Mouse (Mus musculus) lung, postnatal 25 days (tissue): ENCODE measurements around the gene Lgals12.

Experiments used
- DNase-seq: peaks from one replicate; pipeline ENCODE4 v3.0.0; 2022; ENCODE audit warnings: low spot score

Lgals12 gene

DNA sequence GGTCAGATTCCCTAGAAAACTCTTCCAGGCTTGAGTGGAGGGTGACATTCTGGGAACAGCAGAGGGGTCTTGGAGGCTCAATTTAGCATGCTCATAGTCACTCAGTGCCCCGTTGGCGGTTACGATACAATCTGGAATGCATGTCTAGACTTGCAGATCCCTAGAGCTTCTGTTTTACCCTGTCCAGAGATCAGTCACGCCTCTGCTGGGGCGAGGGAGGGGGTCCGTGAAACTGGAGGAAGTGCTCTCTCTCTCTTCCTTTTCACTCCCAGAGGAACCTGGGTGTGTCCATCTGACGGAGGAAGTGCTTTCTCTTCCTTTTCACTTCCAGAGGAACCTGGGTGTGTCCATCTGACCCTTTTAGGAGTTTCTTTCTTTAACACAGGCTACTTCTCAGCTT, 23.9 kb downstream of the Lgals12 start:
- no peak for DNase-seq

DNA sequence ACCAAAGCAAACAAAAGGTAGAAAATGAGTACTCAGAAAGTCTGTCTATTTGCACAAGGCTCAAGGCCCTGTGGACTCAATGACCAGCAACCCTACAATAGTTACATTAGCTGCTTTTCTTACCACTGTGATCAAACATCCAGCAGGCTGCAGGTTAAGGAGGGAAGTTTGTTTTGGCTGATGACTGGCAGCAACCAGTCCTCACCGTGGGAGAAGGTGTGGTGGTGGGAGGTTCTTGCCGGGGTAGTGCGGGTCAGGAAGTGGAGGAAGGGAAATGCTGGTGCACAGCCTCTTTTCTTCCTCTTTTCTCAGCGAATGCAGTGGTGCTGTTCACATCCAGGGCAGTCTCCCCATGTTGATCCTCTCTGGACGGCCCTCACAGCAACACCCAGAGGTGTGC, 26.0 kb downstream of the Lgals12 start:
- DNase-seq, result peak; percentile 55

DNA sequence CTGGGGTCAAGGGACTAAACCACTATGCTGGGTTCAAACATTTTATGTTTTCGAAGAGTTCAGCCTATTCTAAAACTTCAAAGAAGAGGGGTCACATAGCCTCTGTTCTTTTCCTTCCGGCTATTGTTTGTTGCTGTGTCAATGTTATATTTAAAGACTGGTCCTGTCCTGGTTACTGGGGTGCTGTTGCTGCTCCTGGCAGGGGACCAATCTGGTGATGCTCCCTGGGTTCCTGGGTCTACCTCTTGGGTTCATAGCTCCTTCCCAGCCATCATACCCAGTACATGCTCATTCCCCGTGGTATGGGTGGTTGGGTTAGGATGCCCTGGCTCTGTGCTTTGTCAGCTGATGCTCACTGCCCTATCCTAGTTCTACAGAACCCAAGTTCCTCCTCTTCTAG, 29.3 kb downstream of the Lgals12 start:
- no peak for DNase-seq

DNA sequence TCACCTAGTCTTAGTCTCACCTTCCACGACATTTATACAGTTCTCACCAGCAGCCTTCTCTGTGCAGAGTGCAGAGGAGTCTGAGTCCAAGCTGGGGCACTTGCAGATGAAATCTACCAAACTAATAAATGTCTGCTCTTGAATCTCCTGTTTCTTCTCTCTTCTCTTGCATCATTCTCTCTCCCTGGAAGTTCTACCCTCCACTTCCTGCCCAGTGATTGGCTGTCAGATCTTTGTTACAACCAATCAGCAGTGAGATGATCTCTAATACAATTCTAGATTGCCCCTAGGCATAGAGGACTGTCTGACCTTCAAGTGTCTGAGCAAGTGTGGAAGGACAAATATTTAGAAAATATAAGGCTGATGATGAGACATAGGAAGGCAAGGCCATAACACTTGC, 30.8 kb downstream of the Lgals12 start:
- no peak for DNase-seq

DNA sequence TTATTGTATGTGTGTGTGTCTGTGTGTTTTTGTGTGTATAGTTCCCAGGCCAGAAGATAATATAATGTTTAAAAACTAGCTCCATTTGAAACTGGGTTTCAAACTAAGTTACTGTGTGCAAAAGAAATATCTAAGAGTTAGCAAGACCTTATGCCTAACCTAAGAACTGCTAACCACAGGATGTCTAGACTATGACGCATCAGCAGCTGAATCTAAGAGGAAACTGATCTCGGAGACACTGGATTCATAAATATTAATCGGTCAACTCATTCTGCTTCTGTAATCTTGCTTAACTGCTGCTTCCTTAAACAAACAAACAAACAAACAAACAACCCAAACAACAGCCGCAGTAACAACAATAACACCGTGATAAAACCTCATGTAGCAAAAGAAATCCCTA, 37.3 kb downstream of the Lgals12 start:
- DNase-seq, result no peak

DNA sequence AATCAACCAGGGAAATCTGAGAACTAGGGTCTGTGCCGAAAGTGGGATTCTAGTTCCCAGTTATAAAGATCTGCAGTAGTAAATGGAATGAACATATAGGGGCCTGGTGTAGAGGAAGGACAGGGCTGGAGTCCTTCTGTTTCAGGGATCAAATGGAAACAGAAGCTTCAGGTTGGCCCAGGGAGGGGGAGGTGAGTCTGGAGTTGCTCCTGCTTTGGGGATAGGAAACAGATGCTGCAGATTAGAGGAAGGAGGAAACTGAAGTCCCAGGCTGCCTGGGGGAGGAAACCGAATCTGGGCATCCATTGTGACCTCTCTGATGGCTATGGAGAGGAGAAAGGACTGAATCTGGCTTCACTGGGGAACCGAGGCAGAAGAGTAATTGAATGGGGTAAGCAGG, 38.6 kb downstream of the Lgals12 start:
- DNase-seq, result no peak

DNA sequence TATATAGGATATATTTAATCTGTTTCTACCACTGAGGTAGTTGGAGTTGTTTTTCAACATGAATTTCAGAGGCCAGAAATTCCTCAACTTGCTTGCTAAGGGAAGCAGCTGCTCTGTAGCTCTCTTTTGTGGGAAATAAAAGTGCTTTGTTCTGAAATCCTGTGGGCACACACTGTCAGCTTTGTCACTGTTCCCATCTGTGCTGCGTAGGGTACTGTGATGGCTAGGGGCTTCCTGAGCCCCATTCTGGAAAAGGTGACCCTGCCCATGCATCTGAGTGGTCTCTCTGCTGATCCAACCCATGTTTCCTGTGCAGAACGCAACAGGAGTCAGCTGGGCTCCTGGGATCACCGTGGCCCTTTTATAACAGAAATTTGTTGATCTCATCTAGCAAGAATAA, 40.2 kb downstream of the Lgals12 start:
- DNase-seq, result no peak

DNA sequence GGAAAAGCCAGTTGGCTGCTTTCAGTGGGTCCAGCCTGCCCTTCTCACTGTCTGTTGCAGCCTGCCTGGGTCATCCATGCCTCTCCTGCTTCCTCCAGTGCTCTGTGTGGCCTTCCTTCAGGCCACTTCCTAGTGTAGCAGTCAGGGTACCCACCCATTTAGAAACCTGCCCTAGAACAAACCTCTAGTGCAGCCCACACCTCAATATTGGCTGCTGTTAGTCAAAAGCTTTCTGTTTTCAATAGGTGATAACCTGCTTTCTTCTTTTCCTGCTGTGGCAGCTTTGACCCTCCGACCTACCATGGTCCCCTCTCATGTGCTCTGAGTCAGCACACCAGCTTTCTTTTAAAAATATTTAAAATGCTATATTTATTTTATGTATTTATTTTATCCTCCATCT, 42.5 kb downstream of the Lgals12 start:
- no peak for DNase-seq

DNA sequence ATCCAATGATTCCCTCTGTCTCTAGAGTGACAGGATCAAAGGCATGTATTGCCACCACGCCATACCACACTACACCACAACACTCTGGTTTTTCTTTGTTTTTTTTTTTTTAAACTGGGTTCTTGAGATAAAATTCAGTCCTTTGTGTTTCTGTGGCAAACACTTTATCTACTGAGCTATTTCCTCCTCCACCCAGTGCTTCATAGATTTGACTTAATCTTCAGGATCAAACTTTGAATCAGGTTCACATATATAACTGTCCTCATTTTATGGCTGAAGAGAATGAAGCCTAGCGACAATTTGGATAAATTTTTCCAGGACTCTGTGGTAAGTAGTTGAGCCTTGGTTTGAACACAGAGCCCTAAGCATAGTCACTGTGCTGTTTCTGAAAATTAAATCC, 43.3 kb downstream of the Lgals12 start:
- no peak for DNase-seq

DNA sequence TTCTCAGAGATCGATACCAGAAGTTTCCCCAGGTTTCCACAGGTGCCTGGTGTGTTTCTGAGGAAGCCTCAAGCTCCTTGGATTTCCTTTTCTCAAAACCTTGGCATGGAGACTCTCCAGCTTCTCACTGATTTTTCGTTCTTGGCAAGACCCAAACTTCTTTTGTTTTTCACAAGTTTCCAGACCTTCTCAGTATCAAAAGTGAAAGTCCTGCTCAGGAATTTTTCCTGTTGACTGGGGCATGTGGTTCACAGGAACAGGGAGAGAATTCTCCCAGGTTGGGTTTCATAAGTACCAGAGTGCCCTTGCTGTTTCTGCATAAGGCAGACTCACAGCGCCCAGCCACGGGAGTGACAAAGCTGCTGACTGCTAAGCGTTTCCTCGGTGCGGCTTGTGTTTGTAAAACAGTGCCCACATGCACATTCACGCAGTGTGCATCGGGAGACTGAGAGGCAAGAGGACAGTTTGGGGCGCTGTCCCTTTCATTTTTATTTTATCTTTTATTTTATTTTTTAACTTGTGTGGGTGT, 44.3 kb downstream of the Lgals12 start:
- DNase-seq, result no peak

DNA sequence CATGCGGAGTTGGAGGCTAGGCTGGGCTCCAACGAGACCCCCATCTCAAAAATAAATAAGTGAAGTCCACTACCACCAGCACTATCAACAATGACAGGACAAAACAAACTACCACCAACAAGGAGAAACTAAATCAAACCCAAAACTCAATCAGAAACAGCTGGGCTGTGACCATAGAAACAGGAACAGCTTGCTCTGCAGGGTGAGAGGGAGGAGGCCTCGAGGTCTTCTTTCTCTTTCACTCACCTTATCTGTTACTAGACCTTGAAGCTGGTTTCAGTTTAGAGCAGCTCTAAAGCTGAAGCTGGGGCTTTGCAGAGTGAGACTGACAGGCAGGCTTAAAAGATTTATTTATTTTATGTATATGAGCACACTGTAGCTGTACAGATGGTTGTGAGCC, 45.5 kb downstream of the Lgals12 start:
- DNase-seq, result no peak

DNA sequence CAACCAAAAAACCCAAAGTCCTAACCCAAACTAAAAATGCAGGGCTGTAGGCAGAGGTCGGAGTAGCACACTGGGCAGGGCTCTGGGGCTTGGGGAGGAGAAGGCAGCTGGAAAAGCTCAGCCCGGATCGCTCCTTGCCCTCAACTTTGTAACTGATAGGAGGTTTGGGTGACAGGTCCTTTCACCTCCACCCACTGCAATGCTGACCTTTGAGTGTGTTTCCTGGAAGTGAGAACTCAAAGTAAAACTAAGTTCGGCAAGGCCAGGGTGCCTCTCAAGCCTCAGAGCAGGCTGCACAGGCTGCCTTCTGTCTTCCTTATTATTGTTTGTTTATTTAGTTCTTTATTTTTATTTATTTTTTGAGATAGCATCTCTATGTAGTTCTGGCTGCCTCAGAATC, 47.0 kb downstream of the Lgals12 start:
- no peak for DNase-seq

DNA sequence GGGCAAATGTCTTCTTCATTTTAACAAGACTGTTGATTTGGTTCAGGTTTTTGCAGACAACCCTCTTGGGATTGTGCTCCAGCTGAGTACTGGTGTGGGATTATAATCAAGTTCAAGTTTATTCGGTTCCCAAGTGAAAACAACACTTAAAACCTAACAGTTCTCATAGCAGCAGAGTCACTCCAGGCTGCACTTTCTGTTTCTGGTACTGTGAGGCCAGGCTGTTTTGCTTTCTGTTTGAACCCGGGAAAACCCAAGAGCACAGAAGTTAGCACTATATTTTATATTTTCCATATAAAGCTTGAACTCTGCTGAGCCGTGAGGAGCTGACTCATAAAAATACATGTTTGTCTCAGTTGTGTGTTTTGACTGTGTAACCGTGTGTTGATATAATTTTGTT, 48.3 kb downstream of the Lgals12 start:
- DNase-seq, result no peak

DNA sequence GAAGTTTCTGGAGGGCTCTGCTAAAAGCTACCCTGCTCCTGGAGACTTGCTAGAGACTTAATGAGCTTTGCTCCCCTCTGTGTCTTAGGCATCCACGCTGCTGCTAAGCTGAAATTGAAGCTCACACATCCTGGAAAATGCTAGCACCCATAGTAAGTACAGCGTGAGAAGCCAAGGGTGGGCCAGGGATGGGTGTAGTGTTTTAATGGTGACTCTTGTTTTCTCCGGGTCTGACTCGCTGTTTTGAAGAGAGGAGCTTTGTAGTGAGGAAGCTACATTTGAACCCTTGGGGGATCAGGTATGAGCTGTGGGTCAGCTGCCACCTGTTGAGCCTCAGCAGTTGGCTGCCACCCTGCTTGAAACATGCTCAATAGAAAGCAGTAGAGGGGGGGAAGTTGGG, 49.1 kb downstream of the Lgals12 start:
- no peak for DNase-seq

DNA sequence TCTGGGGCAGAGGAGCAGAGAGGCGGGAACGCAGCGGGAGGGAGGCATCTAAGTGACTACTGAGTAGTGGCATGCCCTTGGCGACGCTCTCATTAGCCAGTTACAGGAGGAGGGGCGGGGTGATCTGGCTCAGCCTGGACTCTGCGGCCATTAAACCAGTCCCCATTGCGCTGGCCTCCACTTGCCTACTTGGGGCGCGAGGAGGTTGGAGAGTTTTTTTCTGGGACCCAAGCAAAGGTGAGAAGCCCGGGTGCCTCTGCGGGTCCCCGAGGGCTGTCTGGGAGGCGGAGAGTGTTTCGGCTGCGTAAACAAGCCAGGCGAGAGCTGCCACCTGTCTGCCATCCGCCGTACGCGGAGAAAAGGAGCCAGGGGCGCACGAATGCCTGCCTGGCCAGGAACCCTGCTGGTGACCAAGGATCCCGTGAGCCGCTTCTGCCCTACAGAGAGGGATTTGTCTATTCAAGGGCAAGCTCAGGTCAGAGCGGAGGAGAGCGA, 49.6 kb downstream of the Lgals12 start, which contains the start of gene Pla2g16:
Gene Pla2g16 (plus strand): TSS at position 132 of the 495 bp plus-strand sequence.
- DNase-seq, result peak; percentile 75

DNA sequence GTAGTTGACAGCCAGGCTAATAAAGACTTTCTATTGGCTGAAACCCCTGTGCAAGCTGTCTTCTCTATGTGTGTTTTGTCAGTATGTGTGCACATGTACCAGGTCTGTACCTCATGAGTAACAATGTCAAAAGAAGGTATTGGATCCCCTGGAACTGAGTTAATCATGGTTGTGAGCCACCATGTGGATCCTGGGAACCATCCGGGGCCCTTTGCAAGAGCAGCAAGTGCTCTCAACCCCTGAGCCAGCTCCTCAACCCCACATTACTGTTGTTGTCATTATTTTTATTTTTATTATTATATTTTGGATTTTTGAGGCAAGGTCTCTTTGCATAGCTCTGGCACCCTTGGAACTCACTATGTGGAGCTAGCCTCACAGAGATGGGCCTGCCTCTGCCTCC, 50.4 kb downstream of the Lgals12 start:
- no peak for DNase-seq

DNA sequence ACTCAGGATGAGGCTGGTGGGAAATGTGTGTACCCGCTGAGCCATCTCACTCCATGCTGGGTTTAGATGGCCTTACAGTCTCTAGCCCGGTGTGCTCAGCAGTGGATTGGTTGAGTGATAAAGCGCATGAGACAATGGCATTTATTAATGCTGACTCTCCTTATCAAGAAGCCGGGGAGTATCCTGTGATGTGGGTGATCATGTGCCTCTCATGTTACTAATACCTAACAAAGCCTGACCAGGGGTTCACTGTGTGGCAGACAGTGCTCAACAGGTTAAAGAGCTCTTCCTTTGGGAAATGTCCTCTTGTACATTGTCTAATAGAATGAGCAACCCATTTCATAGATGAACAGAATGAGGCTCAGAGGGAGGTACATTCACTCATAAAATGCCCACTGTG, 52.1 kb downstream of the Lgals12 start:
- DNase-seq, result no peak

DNA sequence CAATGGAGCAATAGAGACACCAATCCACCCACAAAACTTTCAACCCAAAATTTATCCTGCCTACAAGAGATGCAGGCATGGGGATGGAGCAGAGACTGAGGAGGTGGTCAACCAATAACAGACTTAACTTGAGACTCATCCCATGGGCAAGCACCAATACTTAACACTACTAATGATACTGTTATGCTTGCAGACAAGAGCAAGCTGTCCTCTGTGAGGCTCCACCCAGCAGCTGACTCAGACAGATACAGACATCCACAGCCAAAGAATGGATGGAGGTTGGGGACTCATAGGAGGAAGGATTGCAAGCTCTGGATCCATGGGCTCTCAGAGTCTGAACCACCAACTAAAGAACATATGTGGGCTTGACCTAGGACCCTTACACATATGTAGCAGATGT, 53.6 kb downstream of the Lgals12 start:
- no peak for DNase-seq

DNA sequence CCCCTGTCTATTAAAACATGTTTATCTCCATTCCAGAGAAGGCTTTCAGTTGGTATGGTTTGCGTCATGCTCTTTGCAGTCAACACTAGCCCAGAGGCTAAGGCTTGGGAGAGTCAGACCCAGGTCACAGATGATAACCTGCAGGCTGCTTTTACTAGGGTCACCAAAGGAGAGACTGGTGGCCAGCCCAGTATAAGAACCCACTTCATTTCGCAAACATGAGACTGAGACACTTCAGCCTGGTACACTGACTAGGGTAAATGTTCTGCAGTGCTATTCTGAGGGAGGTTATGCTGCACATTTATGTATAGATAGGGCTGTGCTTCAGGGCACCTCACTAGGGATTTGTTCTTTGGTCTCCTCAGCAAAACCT, 54.7 kb downstream of the Lgals12 start:
- peak; percentile 16 for DNase-seq

DNA sequence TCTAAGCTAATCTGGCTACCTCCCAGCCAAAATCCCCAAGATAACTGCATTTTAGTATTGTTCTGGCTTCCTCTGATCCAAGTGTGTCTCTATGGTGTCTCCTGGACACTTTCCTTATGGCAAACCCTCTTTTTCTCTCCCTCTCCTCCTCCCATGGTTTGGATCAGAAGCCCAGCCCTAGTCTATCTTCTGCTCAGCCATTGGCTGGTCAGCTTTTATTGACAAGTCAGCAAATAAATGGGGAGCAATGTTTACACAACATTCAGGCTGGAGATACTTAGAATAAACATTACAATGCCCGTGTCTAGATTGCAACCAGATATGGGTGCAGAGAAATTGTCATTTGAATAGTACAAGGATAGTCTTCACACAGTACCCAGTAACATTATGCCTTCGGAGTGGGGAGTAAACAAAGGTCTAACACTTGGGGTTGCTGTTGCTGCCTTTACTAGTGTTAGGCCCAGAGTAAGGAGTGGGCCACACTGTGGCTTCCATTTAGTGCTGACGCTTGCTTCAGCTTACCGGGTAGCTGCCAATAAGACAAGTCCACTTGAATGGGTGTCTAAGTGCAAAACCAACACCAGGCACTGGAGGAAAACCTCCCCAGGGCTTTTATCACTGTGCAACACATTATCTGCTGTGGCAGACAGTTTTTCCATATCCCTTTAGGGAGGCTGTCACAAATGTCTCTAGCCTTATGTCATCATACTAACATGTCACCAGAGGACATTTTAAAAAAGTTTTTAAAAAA, 55.3 kb downstream of the Lgals12 start:
- DNase-seq, result peak; percentile 29

DNA sequence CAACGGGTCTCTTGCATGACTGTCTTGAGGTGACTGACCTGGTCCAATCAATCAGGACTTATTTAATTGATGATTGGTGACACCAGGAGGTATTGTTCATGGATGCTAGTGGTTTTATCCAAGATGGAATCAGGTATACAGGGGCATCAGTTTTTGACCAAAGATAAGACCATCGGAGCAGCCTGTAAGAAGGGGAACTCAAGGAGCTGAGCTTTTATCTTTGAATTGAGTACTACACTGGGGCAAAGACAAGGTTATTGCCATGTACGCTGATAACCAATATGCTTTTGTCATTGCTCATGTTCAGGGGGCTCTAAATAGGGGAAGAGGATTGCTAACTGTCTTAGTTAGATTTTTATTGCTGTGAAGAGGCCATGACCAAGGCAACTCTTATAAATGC, 58.1 kb downstream of the Lgals12 start:
- no peak for DNase-seq
